Mouse (Mus musculus) frontal cortex, adult (tissue): ENCODE measurements around the gene Fam170b.
A peak's percentile ranks its signal among the peaks of the same experiment; 100 is the strongest.

Experiments used
- ATAC-seq: cut with Nextera tagmentation; 2 replicates; pipeline ENCODE4 v1.9.2; 2017; ENCODE audit warnings: mild to moderate bottlenecking, moderate library complexity, mixed read lengths; ENCODE audit not compliant: low TSS enrichment

The Fam170b gene

GRCm38 (mm10) chr14:32827994-32828650, 5.6 kb upstream of the Fam170b start:
- peak; percentile 93 for ATAC-seq

GRCm38 (mm10) chr14:32835181-32835580, 1.4 kb downstream of the Fam170b start:
- ATAC-seq: no peak

- ATAC-seq: no peak
Measured at GRCm38 (mm10) chr14:32835596-32835995, 1.8 kb downstream of the Fam170b start.

- ATAC-seq: no peak
Measured at GRCm38 (mm10) chr14:32836191-32836590, 2.4 kb downstream of the Fam170b start.

- no peak for ATAC-seq
Measured at GRCm38 (mm10) chr14:32842052-32842451, 8.3 kb downstream of the Fam170b start.

- no peak for ATAC-seq
Measured at GRCm38 (mm10) chr14:32854059-32854458, 20.3 kb downstream of the Fam170b start.

- ATAC-seq: peak; percentile 22; the same call in 1 of the 2 replicates
Measured at GRCm38 (mm10) chr14:32856246-32856645, 22.5 kb downstream of the Fam170b start.

- peak; percentile 74 for ATAC-seq
Measured at GRCm38 (mm10) chr14:32856681-32857328, 23.0 kb downstream of the Fam170b start, which contains the start of gene Vstm4. Gene Vstm4, plus strand, starts transcription at chr14:32856756.

GRCm38 (mm10) chr14:32858361-32858760, 24.6 kb downstream of the Fam170b start:
- no peak for ATAC-seq

- no peak for ATAC-seq
Measured at GRCm38 (mm10) chr14:32858941-32859510, 25.3 kb downstream of the Fam170b start.

GRCm38 (mm10) chr14:32859831-32860569, 26.2 kb downstream of the Fam170b start:
- no peak for ATAC-seq

GRCm38 (mm10) chr14:32861149-32861581, 27.4 kb downstream of the Fam170b start:
- no peak for ATAC-seq

- ATAC-seq: no peak
Measured at GRCm38 (mm10) chr14:32861656-32862055, 27.9 kb downstream of the Fam170b start.

- no peak for ATAC-seq
Measured at GRCm38 (mm10) chr14:32865331-32865730, 31.6 kb downstream of the Fam170b start.

GRCm38 (mm10) chr14:32871963-32872362, 38.2 kb downstream of the Fam170b start:
- no peak for ATAC-seq

- ATAC-seq: no peak
Measured at GRCm38 (mm10) chr14:32877549-32877948, 43.8 kb downstream of the Fam170b start.

GRCm38 (mm10) chr14:32880332-32880731, 46.6 kb downstream of the Fam170b start:
- no peak for ATAC-seq

- no peak for ATAC-seq
Measured at GRCm38 (mm10) chr14:32881693-32882092, 47.9 kb downstream of the Fam170b start.
